Mouse (Mus musculus) layer of hippocampus, adult 18-20 months (tissue): Measurements from ENCODE around the gene Sp9. TPM values are rescaled to one million over a fixed set of nuclear protein-coding genes. Genes with fewer than 3 reads are reported as not detected.
A peak's percentile ranks its signal among the peaks of the same experiment; 100 is the strongest.

Experiments used
- DNase-seq, 2 experiments: peaks; one replicate each; pipeline ENCODE4 v3.0.0; 2022; ENCODE audit warnings: low spot score in 2 of 2
- total RNA-seq, 2 experiments: library from RNA; stranded (reverse); gene quantifications; 2 replicates each; pipeline ENCODE4 v1.2.3; 2021

The Sp9 gene
- total RNA-seq, 2 experiments from 2014 or later, result 3.7 to 4.3 TPM

DNA sequence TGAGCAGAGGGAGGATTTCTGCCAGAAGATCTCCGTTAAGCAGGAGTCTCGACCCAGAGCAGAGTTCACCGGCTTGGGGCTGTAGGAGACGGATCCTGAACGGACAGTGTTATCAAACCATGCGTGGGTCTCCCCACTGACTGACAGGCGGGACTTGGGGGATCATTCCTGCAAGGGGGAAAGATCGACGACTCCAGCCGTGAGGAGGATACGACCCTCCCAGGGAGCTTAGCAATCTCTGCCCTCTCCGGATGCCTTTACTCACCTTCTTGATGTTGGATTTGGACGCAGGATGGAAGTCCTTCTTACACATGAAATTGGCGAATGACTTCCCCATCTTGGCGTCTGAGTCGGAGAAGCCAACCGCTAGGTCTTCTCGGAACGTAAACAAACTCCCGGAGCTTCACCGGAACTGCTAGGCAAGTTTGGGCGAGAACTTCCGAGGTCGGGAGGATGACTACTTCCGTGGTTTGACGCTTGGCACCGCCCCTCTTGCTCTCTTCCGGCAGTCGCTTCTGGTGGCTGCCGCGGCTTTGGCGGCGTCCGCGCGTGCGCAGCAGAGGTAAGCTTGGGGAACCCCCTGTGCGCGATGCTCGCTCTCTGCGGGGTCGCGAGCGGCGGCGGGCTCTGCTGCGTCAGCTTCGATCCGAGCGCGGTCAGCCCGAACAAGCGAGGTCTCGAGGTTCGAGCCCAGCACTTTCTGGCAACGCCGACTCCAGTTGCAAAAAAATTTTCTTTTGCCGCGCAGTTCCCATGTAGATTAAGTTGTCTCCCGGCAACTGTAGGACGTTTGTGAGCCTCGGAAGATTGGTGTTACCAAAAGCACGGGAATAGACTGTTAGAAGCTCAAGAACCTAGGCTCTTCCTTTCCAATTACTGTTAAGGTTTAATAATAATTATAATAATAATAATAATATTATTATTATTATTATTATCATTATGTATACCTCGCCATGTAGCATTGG lies 40.7 kb downstream of the Sp9 start, which contains the start of the genes Scrn3 and Cir1:
TSS of gene Scrn3 (plus strand) at position 450 of the 965 bp plus-strand sequence.
TSS of gene Cir1 (minus strand) at position 550 of the 965 bp plus-strand sequence.
- DNase-seq, result peak; percentile 91 to 96

DNA sequence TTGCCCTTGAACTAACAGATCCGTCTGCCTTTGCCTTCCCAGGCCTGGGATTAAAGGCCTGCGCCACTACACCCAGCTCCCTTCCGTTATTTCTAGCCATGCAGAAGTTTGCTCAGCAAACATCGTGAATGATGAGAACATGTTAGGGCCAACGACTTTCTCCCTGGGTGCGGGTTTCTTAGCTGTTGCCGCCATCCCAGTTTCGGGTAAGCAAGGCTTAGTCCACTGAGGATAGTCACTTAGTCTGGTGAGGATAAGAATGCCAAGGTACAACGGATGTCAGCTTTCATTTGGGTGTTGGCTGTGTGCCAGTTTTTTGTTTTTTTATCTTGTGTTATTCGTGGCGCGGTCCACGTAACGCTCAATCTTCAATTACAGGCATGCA lies 41.4 kb downstream of the Sp9 start:
- peak in 1 of 2 experiments; percentile 43 for DNase-seq

DNA sequence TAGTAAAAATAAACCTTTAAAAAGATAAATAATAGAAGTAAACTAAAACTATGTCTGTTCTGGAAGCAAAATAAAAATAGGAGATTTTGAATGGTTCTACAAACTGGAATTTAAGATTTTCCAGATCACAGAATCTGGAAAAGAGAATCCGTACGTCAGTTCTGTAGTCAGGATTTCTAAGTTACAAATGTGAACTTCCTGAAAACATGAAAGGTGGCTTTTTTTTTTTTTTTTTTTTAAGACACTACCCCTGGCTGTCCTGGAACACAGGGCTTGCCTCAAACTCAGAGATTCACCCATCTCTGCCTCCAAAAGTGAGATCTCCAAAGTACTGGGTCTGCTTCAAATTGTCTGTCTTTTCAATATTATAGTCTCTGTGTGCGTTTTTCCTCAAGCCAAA lies 42.6 kb downstream of the Sp9 start:
- no peak for DNase-seq

DNA sequence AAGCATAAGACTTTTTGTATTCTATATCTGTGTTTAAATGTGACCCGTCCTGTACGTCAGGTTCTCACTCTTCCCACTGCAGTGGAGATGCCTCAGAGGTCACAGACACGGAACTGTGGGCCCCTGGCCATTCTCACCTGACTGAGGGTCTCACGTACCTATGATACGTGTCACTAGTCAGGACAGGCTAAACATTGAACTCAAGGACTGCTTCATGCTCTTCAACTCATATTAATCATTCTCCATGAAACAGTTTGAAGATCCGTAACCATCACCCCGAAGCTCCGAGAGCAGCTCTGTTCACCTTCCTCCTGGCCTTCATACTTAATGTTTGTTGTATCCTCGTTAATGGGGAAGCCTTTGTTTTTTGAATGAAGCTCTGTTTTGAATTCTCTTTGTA lies 45.7 kb downstream of the Sp9 start:
- no peak for DNase-seq

DNA sequence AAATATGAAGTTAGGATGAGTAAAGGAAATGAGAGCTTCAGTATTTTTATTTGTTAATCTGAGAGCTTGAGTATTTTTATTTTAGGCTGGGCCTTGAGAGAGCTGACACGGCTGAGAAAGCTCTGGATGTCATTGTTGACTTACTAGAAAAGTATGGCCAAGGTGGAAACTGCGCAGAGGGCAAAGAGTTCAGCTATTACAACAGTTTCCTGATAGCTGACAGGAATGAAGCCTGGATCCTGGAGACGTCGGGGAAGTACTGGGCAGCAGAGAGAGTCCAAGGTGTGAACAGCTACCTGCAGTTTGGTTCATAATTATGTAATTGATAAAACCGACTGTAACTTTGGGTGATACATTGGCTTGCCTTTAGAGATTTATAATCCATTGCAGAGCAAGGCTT lies 47.5 kb downstream of the Sp9 start:
- no peak for DNase-seq

DNA sequence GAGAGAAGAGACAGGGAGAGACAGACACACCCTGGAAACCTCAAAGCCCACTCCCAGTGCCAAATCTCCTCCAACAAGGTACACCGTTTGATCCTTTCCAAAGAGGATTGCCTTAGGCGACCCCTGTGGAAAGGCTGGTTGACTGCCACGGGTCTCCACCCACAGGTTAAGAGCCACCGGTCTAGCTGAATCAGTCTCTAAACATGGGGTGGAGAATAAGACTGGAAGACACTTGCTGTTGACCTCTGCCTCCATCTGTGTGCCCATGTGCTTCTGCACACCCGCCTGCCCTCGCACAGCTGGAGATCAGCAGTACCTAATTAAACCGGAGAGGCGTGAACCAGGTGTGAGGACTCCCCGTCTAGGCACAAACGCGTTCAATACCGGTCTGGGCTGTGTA lies 51.3 kb downstream of the Sp9 start:
- DNase-seq, result no peak

DNA sequence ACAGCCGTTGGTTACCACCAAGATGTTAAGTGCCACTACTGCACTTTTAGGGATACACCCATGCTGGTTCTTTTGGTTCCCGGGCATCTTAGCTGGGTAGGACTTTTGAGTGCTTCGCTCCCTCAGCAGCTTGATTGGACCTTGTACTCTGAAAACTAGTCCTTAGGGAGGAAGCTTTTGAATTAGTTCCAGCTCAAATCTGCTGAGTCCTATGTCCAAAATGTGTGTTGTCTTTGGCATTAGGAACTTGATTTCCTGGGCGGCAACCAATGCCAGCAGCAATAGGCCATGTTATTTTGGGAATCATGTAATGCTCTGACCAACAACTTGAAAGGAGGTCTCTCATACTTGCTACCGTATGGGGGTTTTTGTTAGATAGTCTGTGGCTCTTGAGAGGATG lies 54.1 kb downstream of the Sp9 start:
- DNase-seq, result no peak

Other genes starting within 250 kb of the Sp9 start
- 100 to 1,000 TPM; 109 to 112 TPM for gene Ola1, start 53.0 kb upstream of the Sp9 start, total RNA-seq
- 10 to 100 TPM; 22.6 to 22.9 TPM for gene Scrn3, start 40.7 kb downstream of the Sp9 start, total RNA-seq
- gene Cir1, start 40.8 kb downstream of the Sp9 start, total RNA-seq, result 10 to 100 TPM; 31.0 to 31.4 TPM
- 10 to 100 TPM; 52.1 to 58.5 TPM for gene Gpr155, start 114.6 kb downstream of the Sp9 start, total RNA-seq